Mouse (Mus musculus) right cerebral cortex, postnatal 4 days (tissue): ENCODE results near the gene Mfsd14a.
"Not testable (repeated sequence)": the region's sequence is repeated elsewhere in the genome, so short reads cannot be mapped to it uniquely, and the experiment has no call there.

Experiments used
- DNase-seq: peaks from one replicate; pipeline ENCODE4 v3.0.0-alpha.2; 2022

Gene Mfsd14a

DNA sequence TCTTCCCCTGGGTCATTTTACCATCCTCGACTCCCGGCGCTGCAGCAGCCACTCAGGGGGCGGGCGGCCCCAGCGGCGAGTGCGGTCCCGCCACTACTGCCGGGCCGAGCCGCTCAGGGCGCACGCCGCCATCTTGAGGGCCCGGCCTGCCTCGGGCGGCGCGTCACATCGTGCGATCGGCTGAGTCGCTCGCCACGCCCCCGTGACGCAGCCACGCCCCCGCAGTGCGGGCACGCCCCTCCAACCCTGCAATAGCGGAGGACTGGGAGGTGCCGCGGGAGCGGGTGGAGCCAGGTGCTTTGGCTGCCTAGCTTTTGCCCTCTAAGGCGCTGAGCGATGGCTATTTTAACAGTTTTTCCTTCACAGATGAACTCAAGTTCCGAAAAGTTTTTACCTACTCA lies at the start of gene Mfsd14a:
Gene Mfsd14a, minus strand, starts transcription at position 215 of the 401 bp plus-strand sequence.
- DNase-seq, result peak; percentile 94

DNA sequence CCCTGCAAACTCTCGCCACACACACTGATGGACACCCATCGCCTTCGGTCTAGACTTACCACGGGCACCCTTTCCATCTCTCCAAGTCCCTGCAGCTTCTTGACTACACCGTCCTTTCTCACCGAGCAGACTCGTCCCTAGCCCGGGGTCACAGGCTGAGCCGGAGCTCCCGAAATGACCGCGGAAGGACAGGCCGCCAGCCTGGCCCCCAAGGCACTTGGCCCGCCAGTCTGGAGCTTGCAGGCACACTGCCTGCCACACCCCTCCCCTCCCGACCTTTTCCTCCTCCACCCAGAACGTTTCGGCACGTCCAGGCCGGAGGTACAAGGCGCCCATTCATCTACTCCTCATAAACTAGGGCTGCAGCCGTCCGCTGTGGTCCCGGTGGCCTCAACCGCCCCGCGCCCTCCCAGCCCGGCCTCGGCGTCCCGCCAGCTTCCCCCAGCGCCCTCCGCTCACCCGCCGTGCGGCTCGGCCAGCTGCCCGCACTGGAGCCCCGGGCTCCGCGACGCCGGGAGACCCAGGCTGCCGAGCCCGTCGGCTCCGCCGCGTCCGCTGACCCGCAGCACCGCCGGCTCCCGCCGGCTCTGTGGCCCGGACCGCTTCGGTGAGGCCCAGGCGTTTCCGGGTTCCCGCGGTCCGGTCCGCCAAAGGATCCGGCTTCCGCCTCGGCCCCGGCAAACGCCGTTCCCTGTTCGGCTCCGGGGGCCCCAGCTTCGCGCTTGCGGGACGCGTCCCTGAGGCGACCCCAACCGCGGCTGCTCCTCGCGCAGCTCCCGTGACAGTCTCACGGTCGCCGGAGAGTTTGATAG lies 49.4 kb upstream of the Mfsd14a start:
- peak; percentile 82 for DNase-seq

DNA sequence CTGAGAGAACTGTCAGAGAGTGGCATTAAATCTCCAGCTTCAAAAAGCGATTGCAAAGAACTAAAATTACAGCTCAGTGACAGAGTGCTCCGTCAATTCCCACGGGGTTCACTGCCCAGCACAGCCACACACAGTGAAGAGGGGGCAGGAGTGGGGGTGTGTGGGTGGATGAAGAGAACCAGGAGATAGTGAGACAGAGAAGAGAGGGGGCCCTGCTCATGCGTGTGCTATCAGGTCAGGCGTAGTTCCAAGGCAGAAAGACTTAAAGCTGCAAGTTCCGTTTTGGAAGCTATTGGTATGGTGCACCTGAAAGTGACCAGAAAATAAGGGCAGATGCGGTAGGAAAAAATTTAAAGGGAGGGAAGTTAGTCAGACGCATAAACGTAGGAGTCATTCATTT lies 48.5 kb upstream of the Mfsd14a start:
- DNase-seq, result no peak

DNA sequence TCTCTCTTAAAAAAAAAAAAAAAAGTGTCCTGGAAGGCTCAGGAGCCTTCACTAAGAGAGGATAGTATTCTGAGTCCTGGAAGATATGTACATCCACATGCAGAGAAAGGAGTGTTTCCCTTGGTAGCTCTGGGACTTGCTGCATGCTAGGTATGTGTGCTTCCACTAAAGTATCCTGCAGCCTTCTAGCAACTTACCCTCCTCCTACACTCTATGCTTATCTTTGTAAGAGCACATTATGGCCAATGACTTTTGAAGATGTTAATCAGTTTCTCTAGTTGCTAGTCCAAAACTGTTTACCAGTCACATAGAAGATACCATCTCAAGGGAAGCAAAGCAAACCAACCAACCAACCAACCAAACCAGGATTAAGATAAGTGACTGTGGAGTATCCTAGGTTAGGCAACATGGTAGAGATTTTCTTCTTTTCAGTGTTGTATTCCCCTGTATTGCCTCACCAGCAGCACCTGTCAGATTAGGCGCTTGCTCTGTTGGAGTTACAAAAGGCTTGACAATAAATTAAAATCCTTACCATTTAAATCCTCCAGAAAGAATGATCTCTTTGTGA lies 43.2 kb upstream of the Mfsd14a start:
- no peak for DNase-seq

DNA sequence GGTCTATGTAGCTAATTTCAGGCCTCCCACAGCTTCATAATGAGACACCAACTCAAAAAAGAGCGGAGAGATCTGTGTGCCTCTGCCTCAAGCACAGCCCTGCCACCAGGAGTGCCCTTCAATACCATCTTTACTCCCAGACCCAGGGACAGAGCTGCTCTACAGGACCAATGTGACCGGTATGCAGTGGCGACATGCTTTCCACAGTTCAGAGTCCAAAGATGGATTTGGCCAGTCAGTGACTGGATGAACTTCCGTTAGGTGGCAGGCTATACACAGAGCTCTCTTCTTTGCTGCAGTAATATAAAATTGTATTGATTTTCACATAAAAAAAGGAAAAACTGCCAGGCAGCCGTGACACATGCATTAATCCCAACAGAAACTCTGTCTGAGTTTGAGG lies 41.4 kb upstream of the Mfsd14a start:
- no peak for DNase-seq

DNA sequence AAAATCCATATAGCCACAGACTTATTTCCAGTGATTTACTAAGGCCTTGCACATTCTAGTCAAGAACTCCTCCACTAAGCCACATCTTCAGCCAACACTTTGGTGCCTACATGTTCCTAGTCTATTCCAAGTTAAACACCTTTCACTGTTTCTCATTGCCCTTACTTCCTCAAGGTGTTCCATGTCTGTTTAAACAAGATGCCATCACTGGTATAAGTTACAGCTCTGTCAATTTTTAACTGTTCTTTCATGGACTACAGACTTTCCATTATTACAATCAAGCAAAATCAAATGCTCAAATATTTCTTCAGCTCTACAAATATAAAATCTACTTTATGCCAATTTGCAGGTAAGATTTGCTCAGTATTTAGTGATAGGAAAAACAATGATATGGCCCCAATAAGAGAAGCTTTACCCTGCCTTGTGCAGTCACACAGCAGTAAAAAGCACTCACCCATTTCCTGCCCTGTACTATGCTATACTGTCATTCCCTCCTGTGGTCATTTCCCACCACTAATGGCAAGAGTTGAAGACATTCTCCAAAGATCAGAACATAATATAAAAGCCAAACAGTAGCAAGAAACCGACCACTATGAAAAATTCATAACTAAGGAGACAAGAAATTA lies 40.3 kb upstream of the Mfsd14a start:
- DNase-seq, result no peak

DNA sequence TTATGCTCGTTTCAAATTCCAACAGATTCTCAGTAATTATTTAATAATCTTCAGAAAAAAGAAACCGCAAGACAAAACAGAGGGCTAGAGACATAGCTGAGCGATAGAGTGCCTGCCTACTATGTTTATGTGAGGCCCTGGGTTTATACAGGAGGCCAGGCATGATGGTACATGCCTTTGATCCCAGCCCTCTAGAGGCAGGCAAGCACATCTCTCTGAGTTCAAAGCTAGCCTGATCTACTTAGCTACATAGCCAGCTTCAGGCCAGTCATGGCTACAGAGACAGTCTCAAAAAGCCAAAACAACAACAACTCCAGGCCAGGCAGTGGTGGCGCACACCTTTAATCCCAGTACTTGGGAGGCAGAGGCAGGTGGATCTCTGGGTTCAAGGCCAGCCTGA lies 39.1 kb upstream of the Mfsd14a start:
- DNase-seq, result no peak

DNA sequence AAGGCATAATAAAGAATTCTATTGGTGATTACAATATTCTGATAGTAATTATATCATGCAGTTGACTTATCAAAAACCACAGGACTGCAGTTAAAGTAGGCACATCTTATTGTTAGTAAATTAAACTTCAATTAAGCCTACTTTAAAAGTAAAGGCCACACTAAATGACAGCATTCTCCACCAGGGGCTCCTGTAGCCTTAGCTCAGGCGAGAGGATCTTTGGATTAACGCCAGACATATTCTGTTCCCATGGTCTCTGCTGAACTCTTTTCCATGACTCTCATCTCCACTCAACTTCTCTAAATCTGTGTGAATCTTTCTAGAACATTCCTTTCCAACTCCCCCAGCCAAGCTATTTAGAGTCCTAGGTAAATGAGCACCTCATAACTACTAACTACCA lies 36.3 kb upstream of the Mfsd14a start:
- DNase-seq, result no peak

DNA sequence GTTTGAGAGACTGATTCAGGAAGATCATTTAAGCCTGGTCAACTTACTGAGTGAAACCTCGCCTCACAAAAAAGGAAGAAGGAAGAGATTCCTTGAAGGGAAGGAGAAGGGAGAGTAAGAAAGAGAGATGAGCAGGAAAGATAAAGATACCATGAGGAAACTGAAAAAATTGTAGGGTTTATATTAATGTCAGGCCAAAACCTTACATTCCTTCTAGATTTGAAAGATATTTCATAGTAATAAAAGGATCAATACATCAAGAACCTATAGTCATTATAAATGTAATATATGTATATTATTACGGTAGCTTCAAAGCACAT lies 33.1 kb upstream of the Mfsd14a start:
- no peak for DNase-seq

DNA sequence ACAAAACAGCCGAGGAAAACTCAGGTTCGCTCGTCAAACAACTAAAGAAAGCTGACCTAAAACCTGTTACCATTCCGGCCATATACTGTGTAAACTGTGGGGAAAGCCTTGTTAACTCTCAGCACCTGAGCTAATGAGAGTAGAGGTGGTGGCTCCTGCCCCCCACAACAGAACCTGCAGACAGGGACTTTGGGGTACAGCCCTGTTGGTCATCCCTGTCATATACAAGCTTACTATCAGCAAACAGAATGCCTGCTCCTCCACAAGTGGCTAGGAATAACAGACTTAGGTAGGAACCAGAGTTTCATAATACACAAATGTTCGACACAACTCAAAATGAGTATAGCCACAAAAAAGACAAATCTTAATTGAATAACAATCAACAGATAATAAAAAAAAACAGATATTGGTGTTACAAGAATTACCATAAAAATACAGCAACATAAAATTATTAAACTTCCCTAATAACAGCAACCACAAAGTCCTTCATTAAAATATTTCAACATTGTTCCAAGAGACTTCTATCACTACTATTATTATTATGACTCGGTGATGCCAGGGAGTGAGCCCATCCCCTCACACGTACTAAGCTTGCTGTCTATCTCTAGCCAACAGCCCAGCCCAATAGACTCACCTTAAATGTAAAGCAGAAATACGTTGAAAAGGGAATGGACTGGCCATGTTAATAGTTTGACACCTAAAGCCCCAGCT lies 32.6 kb upstream of the Mfsd14a start:
- DNase-seq, result no peak

DNA sequence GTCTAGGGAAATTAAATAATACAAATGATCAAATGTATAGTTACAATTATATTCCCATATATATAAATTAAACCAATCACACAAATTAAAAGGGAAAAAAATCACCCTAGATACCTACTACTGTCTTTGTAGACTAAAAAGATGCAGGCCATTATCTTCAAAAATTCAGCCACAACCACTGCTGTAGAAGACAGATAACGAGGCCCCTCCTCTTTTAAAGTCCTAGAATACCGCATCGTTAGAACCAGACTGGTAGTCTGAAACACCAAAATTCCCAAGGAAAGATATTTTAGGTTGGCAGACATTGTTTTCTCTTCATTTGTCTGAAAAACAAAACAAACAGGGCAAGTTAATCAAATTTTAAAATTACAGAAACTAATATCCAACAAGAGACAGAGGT lies 31.8 kb upstream of the Mfsd14a start:
- DNase-seq, result no peak

DNA sequence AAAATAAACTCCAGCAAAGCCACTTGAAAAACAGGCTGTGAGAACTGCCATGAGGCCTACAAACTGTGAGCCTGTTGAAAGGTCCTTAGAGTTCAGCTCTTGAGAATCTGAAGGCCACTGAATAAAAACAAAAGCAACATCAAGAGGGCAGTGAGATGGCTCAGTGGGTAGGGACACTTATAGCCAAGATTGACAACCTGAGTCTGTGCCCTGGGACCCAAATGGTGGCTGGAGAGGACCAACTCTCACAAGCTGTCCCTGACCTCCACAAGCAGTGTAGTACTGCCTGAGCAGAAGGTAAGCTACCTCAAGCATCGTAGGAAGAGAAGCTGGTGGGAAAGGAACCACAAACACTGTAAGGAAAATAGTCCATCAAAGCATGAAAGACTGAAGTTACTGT lies 18.7 kb upstream of the Mfsd14a start, which contains the start of gene Gm43191:
Gene Gm43191, minus strand, starts transcription at position 101 of the 400 bp plus-strand sequence.
- DNase-seq, result no peak

DNA sequence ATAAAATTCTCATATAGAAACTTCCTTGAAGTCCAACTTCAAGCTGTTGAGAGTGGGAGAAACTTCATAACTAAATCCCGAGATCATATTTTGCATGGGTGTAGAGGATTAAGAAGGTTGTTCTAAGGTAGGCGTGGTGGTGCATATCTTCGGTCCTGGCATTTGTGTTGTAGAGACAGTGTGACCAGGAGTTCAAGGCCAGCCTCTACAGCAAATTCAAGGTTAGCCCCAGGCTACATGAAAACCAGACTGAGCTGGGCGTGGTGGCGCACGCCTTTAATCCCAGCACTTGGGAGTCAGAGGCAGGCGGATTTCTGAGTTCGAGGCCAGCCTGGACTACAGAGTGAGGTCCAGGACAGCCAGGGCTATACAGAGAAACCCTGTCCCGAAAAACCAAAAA lies 1.8 kb upstream of the Mfsd14a start:
- not testable (repeated sequence) for DNase-seq

DNA sequence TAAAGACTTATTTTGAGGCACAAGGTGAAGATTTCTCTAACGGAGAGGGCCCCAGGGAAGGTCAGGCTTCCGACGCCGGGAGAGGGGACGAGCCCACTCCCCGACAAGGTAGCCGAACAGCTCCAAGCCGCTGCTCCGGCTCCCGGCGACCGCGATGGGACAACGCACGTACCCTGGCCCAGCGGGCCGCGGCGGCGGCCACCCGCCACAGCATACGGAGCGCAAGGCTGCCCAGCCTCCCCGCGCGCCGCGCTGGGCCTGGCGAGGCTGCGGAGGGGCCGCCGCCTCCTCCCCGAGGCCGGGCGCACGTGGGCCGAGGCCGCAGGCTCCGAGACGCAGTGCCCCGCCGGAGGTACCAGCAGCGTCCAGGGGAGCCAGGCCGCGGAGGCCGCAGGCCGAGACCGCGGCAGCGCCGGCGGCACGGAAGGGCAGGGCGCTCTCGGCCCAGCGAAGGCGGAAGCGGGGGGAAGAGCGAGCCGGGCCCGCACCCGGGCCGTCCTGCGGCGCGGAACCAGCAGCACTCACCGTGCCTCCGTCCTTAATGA lies 535 bp downstream of the Mfsd14a start:
- DNase-seq, result no peak

DNA sequence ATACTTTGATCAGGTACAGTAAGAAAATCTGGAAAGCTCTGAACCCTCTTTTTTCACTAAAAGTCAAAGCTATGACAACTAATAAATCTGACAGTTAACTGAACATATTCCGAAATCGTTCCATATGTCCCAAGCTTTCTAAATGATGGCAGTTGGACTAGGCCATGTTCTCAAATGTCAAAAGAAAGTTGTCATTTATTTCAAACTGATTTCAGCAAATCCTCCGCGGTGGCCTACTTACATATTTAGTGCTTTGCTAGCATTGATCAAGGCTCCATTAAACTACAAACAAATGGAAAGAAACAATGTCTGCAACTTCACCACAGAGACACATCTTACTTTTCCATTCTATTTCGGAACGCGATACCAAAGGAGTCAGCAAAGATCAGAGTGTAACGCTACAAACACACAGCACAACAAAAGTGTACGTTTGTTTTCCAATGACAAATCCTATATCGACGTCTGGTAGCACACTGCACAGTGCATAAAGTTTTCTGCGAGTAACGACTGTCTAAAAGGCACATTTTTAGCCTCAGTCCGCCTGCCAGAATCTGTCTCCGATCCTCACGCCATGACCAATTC lies 1.1 kb downstream of the Mfsd14a start:
- no peak for DNase-seq

DNA sequence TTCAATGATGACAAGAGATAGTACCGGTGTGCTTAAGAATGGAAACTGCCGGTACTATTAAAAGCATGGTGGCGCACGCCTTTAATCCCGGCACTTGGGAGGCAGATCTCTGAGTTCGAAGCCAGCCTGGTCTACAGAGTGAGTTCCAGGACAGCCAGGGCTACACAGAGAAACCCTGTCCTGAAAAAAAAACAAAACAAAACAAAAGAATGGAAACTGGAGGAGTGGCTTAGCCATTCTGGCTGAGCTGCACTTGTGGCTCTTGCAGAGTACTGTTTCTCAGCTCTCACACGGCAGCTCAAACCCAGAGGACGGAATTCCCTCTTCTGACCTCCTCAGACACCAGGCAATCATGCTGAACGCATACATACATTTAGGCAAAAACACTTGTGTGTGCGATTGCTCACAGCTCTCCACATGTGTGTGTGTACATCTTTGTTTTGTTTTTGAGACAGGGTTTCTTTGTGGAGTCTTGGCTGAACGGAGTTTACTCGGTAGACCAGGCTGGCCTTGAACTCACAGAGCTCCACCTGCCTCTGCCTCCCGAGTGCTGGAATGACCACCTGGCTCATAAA lies 2.5 kb downstream of the Mfsd14a start:
- no peak for DNase-seq

DNA sequence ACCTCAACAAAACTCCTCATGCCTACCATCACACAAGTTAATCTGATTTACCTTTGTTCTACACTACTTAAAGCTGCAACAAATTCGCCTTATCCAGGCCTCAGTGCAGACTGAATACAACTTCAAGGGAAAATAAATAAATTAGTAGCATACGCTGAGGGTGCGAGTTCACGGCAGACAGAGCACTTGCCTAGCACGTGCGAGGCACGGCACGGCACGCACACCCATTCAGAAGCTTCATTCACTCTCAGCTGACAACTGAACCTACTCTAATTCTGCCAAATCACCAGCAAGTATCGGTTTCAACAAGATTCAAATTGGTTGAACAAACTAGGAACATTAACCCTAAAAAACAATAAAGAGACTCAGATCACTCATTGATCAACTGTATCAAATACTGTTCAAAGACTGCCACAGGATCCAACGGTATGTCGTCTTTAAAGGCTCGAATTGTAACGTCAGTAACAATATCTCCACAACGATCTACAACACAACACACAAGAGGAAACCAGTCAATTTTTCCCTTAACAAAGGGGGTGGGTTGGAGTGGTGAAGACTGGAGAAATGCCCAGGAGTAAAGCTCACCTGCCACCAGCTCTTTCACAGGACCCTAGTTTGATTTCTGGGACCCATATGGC lies 3.4 kb downstream of the Mfsd14a start:
- DNase-seq, result no peak

DNA sequence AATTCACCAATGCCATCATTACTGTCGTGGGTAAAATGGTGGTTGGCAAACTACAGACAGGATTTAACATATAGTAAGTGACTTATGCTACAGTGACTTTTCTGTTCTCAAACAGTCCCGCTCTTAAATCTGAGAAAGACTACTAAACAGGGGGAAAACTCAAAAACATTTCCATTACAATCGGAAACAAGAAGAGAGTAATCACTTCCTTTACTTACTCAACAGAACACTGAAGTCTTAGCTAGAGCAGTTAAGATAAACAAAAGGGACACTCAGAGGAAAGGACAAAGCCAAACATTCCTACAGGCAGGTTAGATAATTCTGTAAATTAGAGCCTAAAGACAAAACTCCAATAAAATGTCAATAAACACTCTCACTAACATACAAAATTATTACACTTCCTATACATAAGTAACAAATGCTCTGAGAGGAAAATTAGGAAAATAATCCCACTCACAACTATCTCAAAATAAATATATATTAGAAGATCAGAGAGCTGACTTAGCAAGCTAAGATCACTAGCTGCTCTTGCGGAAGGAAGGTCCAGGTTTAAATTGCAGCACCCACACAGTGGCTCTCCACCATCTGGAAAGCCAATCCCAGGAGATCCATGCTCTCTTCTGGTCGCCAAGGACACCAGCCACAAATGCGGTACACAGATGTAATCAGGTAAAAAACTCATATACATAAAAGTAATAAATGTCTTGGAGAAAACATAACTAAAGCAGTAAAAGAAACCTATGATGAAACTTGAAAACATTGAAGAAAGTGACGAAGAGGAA lies 6.1 kb downstream of the Mfsd14a start:
- no peak for DNase-seq

DNA sequence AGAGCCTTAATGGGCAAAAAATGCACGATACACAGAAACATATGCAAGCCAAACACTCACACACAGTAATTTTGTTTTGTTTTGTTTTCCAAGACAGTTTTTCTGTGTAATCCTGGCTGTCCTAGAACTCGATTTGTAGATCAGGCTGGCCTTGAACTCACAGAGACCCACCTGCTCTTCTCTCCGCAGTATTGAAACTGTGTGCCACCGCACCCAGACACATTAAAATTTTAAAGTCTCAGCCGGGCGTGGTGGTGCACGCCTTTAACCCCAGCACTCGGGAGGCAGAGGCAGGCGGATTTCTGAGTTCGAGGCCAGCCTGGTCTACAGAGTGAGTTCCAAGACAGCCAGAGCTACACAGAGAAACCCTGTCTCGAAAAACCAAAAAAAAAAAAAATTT lies 8.4 kb downstream of the Mfsd14a start:
- not testable (repeated sequence) for DNase-seq

DNA sequence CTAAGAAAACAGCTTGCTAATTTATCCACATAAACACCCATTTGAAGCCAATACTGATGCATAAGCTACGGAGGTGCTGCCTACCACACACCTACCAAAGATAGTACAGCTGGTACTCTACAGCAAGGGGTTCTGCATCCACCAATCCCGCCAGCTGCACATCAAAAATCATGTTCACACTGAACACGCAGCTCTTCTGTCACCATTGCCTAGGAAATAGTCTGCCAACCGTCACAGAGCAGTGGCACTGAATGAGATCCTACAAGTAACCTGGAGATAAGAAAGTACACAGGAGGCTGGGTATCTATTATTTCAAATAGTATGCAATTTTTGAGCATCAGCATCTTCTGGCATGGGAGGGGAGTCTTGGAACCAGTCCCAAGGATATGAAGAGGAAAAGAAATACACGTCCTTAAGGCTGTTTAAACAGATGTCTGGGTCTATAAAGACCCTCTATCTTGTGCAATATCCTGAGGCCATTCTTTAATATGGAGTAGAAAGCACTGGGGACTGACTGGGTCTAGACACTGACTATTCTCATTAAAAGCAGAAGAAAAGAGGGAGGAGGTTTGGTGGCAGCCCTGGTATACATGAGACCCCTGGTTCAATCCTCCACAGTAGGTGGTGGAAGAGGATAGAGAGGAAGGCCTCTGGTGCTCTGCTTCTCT lies 9.1 kb downstream of the Mfsd14a start:
- DNase-seq, result no peak

DNA sequence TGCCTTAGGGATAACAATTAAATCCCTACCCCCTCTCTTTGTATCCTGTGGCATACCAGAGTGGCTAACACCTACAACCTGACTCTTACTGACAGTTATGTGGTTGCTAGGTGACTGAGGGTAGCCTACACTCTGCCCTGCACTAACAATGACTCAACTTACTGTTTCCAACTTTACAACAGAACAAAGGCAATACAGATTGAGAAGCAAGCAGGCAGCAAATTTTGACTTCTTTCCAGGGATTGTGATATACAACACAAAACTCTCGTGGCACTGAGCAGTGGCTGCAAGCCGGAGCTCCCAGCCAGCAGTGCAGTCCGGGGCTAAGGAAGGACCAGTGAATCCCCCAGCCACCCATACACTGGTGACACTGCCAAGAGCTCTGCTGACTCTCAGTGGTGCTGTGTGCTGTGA lies 10.4 kb downstream of the Mfsd14a start:
- DNase-seq, result no peak
